ENCODE assay signal across 8 mouse cellular contexts in genomic region chr6:142570046-142570770, GRCm38 (mm10). TPM values are rescaled to one million over a fixed set of nuclear protein-coding genes. Genes with fewer than 3 reads are reported as not detected.
DNase-seq lines count a peak whose midpoint lies in the region; ATAC-seq and TF ChIP-seq lines count a peak whose summit lies in the region.

No protein-coding gene starts in this region.

- H3K4me2 ChIP-seq in intestine, embryonic 16.5 days (ENCODE audit: low read depth, low read length) = peak overlapping the region; percentile 68
- H3K4me2 ChIP-seq in midbrain, postnatal 0 days (ENCODE audit: low read depth, low read length, poor library complexity, severe bottlenecking) = peak overlapping the region; percentile 93

- H3K4me1 ChIP-seq in forebrain, embryonic 10.5 days = peaks cover 26% of the 10 kb centered on the region
- H3K4me1 ChIP-seq in intestine, embryonic 16.5 days (ENCODE audit: control insufficient read depth, insufficient read depth, low read length) = peaks cover 13% of the 10 kb centered on the region
- H3K4me1 ChIP-seq in midbrain, postnatal 0 days (ENCODE audit: insufficient read depth, low read length) = 0 out of 2 replicates have a peak, but pooled peaks cover 14% of the 10 kb centered on the region

- H3K27me3 ChIP-seq in forebrain, embryonic 10.5 days (ENCODE audit: poor library complexity, severe bottlenecking) = peaks cover 73% of the 10 kb centered on the region
- peaks cover 14% of the 10 kb centered on the region; the same call in 1 of the 2 replicates for H3K27me3 ChIP-seq in intestine, embryonic 16.5 days (replicated peaks; ENCODE audit: control insufficient read depth, insufficient read depth, low read length)
- peaks cover 39% of the 10 kb centered on the region for H3K27me3 ChIP-seq in midbrain, postnatal 0 days (ENCODE audit: insufficient read depth, low read length)

- peak; percentile 3 to 11 for DNase-seq in left cerebral cortex, postnatal 25 days (ENCODE audit: low spot score in 2 of 2)
- DNase-seq in left cerebral cortex, postnatal 10 days (ENCODE audit: extremely low spot score in 1 of 2, low spot score in 2 of 2) = no peak
- peak; percentile 23 for DNase-seq in forebrain, embryonic 10.5 days (ENCODE audit: extremely low spot score, low spot score)
- DNase-seq in midbrain, postnatal 0 days (ENCODE audit: low spot score) = no peak
- DNase-seq in layer of hippocampus, adult 11-12 months (ENCODE audit: low spot score) = no peak
- no peak for DNase-seq in gastrocnemius, adult 18-20 months (ENCODE audit: low spot score)
- DNase-seq in cerebellum, adult 11 months = no peak

- intact Hi-C loops in left cerebral cortex, postnatal 25 days (cut with DNase I) = no loop called here
- intact Hi-C loops in left cerebral cortex, postnatal 10 days (cut with DNase I) = no loop called here

- H3K4me3 ChIP-seq in forebrain, embryonic 10.5 days = peak overlapping the region; percentile 60
- peak overlapping the region; percentile 56 for H3K4me3 ChIP-seq in intestine, embryonic 16.5 days (ENCODE audit: low read length)
- peak overlapping the region; percentile 44 for H3K4me3 ChIP-seq in midbrain, postnatal 0 days (ENCODE audit: low read depth, low read length)

- H3K9ac ChIP-seq in intestine, embryonic 16.5 days (ENCODE audit: low read depth, low read length) = peak overlapping the region; percentile 66
- no peak overlapping the region for H3K9ac ChIP-seq in midbrain, postnatal 0 days (replicated peaks; ENCODE audit: low read length, poor library complexity, severe bottlenecking)

- no peak overlapping the region for H3K27ac ChIP-seq in forebrain, embryonic 10.5 days
- H3K27ac ChIP-seq in intestine, embryonic 16.5 days (ENCODE audit: low read length) = peak overlapping the region; percentile 57
- H3K27ac ChIP-seq in midbrain, postnatal 0 days (ENCODE audit: low read depth, low read length) = no peak overlapping the region

- no peak for TF ChIP-seq CTCF in midbrain, postnatal 0 days (IDR thresholded peaks at IDR 0.05)

- no peak for ATAC-seq in intestine, embryonic 16.5 days
- no peak for ATAC-seq in midbrain, postnatal 0 days (ENCODE audit: low FRiP score)

- no peaks in the 10 kb centered on the region for H3K9me3 ChIP-seq in forebrain, embryonic 10.5 days
- H3K9me3 ChIP-seq in intestine, embryonic 16.5 days (ENCODE audit: control insufficient read depth, low read length) = no peaks in the 10 kb centered on the region
- no peaks in the 10 kb centered on the region for H3K9me3 ChIP-seq in midbrain, postnatal 0 days (ENCODE audit: low read length)

- no peaks in the 10 kb centered on the region for H3K36me3 ChIP-seq in forebrain, embryonic 10.5 days (replicated peaks)
- no peaks in the 10 kb centered on the region for H3K36me3 ChIP-seq in intestine, embryonic 16.5 days (ENCODE audit: control insufficient read depth, insufficient read depth, low read length)
- H3K36me3 ChIP-seq in midbrain, postnatal 0 days (ENCODE audit: insufficient read depth, low read length) = no peaks in the 10 kb centered on the region

- 7% methylated on average over 30 of the region's 30 CpGs for WGBS in forebrain, embryonic 10.5 days
- 9% methylated on average over 30 of the region's 30 CpGs for WGBS in intestine, embryonic 16.5 days
- WGBS in midbrain, postnatal 0 days = 8% methylated on average over 30 of the region's 30 CpGs

RNA-seq across cellular contexts. Expression of gene Kcnj8, which starts 1.2 kb away (rescaled TPM):
- total RNA-seq in left cerebral cortex, postnatal 25 days (2021) = 1 to 10 TPM; 2.0 to 3.0 TPM
- 1 to 10 TPM; 4.1 to 5.4 TPM for total RNA-seq in left cerebral cortex, postnatal 10 days (2021)
- polyA plus RNA-seq in forebrain, embryonic 10.5 days (2016; fragmentation: Nextera tagmentation; extraction: Ambion mirVana) = 0.26 and 0.89 TPM in 2 replicates
- 30.1 and 35.7 TPM in 2 replicates for polyA plus RNA-seq in intestine, embryonic 16.5 days (2015; fragmentation: Nextera tagmentation; extraction: Ambion mirVana)
- 7.6 and 10.5 TPM in 2 replicates for total RNA-seq in midbrain, postnatal 0 days (2014; rRNA removed)
- polyA plus RNA-seq in midbrain, postnatal 0 days (2015; fragmentation: Nextera tagmentation; extraction: Ambion mirVana) = 7.3 and 8.5 TPM in 2 replicates
- 1 to 10 TPM; 4.3 to 7.4 TPM for total RNA-seq in gastrocnemius, adult 18-20 months (2021)

Comparison
In these comparisons a context has a peak if more than half of its experiments do, and no peak if none do; other contexts are left out.
1. DNase-seq: peak in left cerebral cortex, postnatal 25 days (2 of 2) and forebrain, embryonic 10.5 days (single experiment); none in left cerebral cortex, postnatal 10 days (0 of 2), midbrain, postnatal 0 days (single experiment), layer of hippocampus, adult 11-12 months (single experiment), gastrocnemius, adult 18-20 months (single experiment) and cerebellum, adult 11 months (single experiment).
2. Peak in every context shown above with its lines, with median percentiles within 50 percentile points of each other: H3K4me3 ChIP-seq.